Mouse (Mus musculus): Measurements from ENCODE around the gene Pafah1b1. TPM values are rescaled to one million over a fixed set of nuclear protein-coding genes. Genes with fewer than 3 reads are reported as not detected.

The Pafah1b1 gene
- 10 to 100 TPM; 89.5 to 96.1 TPM for total RNA-seq (2023)

DNA sequence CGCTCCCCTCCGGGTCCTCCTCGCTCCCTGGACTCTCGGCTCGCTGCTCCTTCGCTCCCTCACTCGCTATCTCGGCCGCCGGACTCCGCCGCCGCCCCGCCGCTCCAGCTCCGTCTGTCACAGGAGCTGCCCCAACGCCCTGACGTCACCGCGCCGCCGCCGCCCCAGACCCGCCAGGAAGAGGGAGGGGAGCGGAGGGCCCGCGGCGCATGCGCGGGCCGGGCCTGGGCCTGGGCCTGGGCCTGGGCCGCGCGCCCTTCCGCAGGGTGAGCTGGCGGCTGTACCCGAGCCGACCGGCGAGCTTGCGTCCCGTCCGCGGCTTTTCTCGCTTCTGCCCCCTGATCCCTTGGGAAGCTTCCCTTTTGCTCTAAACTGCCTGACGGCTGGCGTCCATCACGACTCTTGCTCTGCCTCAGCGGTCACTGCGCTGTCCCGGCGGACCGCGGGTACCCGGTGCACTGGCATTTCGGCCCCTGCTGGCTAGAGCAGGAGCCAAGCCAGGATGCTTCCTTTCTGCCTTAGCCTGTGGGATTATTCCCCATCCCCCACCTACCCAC, at the start of gene Pafah1b1:
Pafah1b1 (minus strand) TSS at position 436 of the 557 bp plus-strand sequence.

DNA sequence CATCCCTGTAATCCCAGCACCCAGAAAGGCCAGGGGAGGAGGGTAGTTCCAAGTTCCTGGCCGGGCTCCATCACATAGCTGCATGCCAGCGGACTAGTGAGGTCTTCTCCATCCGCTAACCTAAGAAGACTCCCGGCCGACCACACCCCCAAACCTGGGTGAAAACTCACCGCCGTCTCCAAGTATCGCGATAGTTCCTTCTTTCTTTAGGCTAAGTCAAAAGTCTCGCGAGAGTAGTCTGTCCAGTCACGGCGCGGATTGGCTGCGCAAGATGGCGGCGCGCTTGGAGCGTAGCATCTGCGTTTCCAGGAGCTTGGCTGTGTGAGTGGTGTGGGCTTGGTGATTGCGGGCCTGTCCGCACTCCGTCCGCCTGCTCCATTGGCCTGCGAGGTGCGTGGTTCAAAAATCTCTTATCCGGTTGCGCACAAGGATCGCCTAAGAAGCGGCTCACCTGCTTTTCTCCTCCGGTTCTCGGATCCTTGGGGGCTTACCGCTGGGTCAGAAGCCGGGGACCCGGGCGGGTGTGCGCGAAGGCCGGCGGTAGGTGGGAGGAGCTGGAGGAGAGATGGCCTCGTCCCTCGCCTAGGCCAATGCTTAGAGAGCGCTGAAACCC, 46.2 kb upstream of the Pafah1b1 start, which contains the start of gene Mettl16:
Mettl16 (plus strand) TSS at position 236 of the 613 bp plus-strand sequence.

DNA sequence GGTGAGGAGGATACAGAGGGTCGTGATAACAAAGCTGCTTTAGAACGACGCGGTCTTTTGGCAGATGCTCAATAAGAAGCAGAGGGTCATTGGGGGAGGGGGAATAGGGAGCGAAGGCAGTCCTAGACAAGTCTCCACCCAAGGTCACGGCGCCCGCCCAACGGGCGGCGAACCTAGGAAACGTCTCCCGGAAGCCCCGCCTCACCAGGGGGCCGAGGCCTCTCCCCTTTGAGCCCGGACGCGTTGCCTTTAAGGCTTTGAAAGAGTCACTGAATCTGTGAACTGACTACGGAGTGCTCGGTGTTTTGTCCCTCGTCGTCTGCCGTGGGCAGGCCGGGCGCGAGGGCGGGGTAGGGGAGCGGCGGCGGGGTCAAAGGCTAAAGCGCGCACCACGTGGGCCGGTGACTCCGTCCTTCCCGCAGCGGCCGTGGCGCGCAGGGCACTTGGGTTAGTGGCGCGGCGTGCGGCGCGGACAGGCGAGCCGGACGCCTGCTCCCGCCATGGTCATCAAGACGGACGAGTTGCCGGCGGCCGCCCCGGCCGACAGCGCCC, 75.3 kb downstream of the Pafah1b1 start, which contains the start of gene Cluh:
Cluh (plus strand) TSS at position 401 of the 552 bp plus-strand sequence.

Other genes with a start within 250 kb of the Pafah1b1 start
- gene Rap1gap2, start 113.8 kb downstream of the Pafah1b1 start, total RNA-seq (2023), result 10 to 100 TPM; 82.9 to 84.9 TPM
- under 1 TPM; 0.09 to 0.35 TPM for gene Ccdc92b, start 105.1 kb downstream of the Pafah1b1 start, total RNA-seq (2023)
- gene Cluh, start 75.2 kb downstream of the Pafah1b1 start, total RNA-seq (2023), result 10 to 100 TPM; 18.7 to 19.6 TPM
- 10 to 100 TPM in 1 of 2 experiments, 1 to 10 TPM in 1; 9.7 to 10.7 TPM for gene Mettl16, start 46.2 kb upstream of the Pafah1b1 start, total RNA-seq (2023)
- 10 to 100 TPM; 30.1 to 34.6 TPM for gene Mnt, start 106.2 kb upstream of the Pafah1b1 start, total RNA-seq (2023)
- 1 to 10 TPM; 1.9 TPM for gene Sgsm2, start 172.4 kb upstream of the Pafah1b1 start, total RNA-seq (2023)
- 10 to 100 TPM; 10.7 to 14.0 TPM for gene Tsr1, start 173.4 kb upstream of the Pafah1b1 start, total RNA-seq (2023)
- 10 to 100 TPM; 22.4 to 26.9 TPM for gene Smg6, start 201.2 kb upstream of the Pafah1b1 start, total RNA-seq (2023)
- 1 to 10 TPM; 6.4 to 7.5 TPM for gene Srr, start 201.3 kb upstream of the Pafah1b1 start, total RNA-seq (2023)

All from neutrophil, adult 83 days (primary cell).